Mouse (Mus musculus) bone marrow, adult 2 months (tissue): ENCODE results near the gene Gabra1.

ENCODE experiments used
- CTCF ChIP-seq: fragments of 200-500 bp; IDR thresholded peaks from 2 replicates; pipeline ENCODE4 v1.5.1; 2011; ENCODE audit warnings: low read length, control low read depth; ENCODE audit not compliant: control insufficient read depth, insufficient read depth
- POLR2A ChIP-seq: fragments of 200-500 bp; IDR thresholded peaks from 2 replicates; pipeline ENCODE4 v1.6.1; 2011; ENCODE audit warnings: low read depth, mild to moderate bottlenecking, control low read depth, low read length, borderline replicate concordance; ENCODE audit not compliant: control insufficient read depth

- TF ChIP-seq POLR2A, result no peak
- no peak for TF ChIP-seq CTCF
Observed at GRCm38 (mm10) chr11:42109627-42110026, 73.1 kb downstream of the Gabra1 start.
